ENCODE assay signal across 9 mouse cellular contexts in the genomic region with DNA sequence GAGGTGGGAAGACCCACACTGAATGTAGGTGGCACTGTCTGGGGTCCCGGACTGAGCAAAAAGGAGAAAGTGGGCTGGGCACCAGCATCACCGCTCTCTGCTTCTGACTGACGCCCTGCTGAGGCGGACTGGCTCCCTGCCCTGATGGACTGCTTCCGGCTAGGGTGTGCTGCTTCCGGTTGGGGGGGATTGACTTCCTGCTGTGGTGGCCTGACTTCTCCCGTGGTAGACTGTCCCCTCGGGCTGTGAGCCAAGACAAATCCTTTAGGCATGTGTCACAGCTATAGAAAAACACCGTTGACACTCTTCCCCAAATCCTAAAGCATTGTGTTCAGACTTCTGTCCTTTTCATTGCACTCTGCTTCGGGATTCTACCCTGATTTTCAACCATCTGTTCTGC. TPM values are rescaled to one million over a fixed set of nuclear protein-coding genes. Genes with fewer than 3 reads are reported as not detected.
DNase-seq lines count a peak whose midpoint lies in the region; ATAC-seq lines count a peak whose summit lies in the region.
"Had no signal": no experiment of that assay in that cellular context is flagged by ENCODE, and none has a peak within 500 bp of the region (broad histone marks: within the 10 kb centered on the region; RNA-seq: fewer than 3 reads in every experiment).

No protein-coding gene starts in this region.

- no peak overlapping the region for H3K4me3 ChIP-seq in liver, embryonic 15.5 days (replicated peaks)
- H3K4me3 ChIP-seq in liver, embryonic 12.5 days: no peak overlapping the region
- no peak overlapping the region for H3K4me3 ChIP-seq in embryonic facial prominence, embryonic 14.5 days (ENCODE audit: low read depth, low read length)
- H3K4me3 ChIP-seq in forebrain, embryonic 12.5 days (replicated peaks): no peak overlapping the region

- no peak overlapping the region for H3K4me2 ChIP-seq in liver, embryonic 15.5 days
- no peak overlapping the region for H3K4me2 ChIP-seq in liver, embryonic 12.5 days
- no peak overlapping the region for H3K4me2 ChIP-seq in embryonic facial prominence, embryonic 14.5 days (ENCODE audit: low read depth, low read length)
- H3K4me2 ChIP-seq in forebrain, embryonic 12.5 days: no peak overlapping the region

- H3K36me3 ChIP-seq in liver, embryonic 15.5 days (replicated peaks): no peaks in the 10 kb centered on the region
- H3K36me3 ChIP-seq in liver, embryonic 12.5 days: no peaks in the 10 kb centered on the region
- H3K36me3 ChIP-seq in embryonic facial prominence, embryonic 14.5 days (ENCODE audit: control insufficient read depth, insufficient read depth, low read length): no peaks in the 10 kb centered on the region
- no peaks in the 10 kb centered on the region for H3K36me3 ChIP-seq in forebrain, embryonic 12.5 days (replicated peaks)
- H3K36me3 ChIP-seq: G1E had no signal

- H3K9ac ChIP-seq in liver, embryonic 15.5 days: no peak overlapping the region
- no peak overlapping the region for H3K9ac ChIP-seq in liver, embryonic 12.5 days
- H3K9ac ChIP-seq in embryonic facial prominence, embryonic 14.5 days (ENCODE audit: low read depth, low read length): no peak overlapping the region
- H3K9ac ChIP-seq in forebrain, embryonic 12.5 days: no peak overlapping the region

- H3K9me3 ChIP-seq in liver, embryonic 15.5 days (replicated peaks): no peaks in the 10 kb centered on the region
- no peaks in the 10 kb centered on the region for H3K9me3 ChIP-seq in liver, embryonic 12.5 days (replicated peaks)
- 0 out of 2 replicates have a peak, but pooled peaks cover 4% of the 10 kb centered on the region for H3K9me3 ChIP-seq in embryonic facial prominence, embryonic 14.5 days (ENCODE audit: control insufficient read depth, low read length)
- no peaks in the 10 kb centered on the region for H3K9me3 ChIP-seq in forebrain, embryonic 12.5 days

- H3K4me1 ChIP-seq in liver, embryonic 15.5 days (replicated peaks): no peaks in the 10 kb centered on the region
- no peaks in the 10 kb centered on the region for H3K4me1 ChIP-seq in liver, embryonic 12.5 days
- H3K4me1 ChIP-seq in embryonic facial prominence, embryonic 14.5 days (ENCODE audit: control insufficient read depth, insufficient read depth, low read length): peaks cover 8% of the 10 kb centered on the region
- peaks cover 5% of the 10 kb centered on the region for H3K4me1 ChIP-seq in forebrain, embryonic 12.5 days

- peaks cover 7% of the 10 kb centered on the region; the same call in 1 of the 2 replicates for H3K27me3 ChIP-seq in liver, embryonic 15.5 days
- peaks cover 5% of the 10 kb centered on the region for H3K27me3 ChIP-seq in liver, embryonic 12.5 days (replicated peaks)
- H3K27me3 ChIP-seq in embryonic facial prominence, embryonic 14.5 days (replicated peaks; ENCODE audit: control insufficient read depth, insufficient read depth, low read length): no peaks in the 10 kb centered on the region
- H3K27me3 ChIP-seq in forebrain, embryonic 12.5 days: peaks cover 23% of the 10 kb centered on the region

- H3K27ac ChIP-seq in liver, embryonic 15.5 days (replicated peaks): no peak overlapping the region
- no peak overlapping the region for H3K27ac ChIP-seq in liver, embryonic 12.5 days
- no peak overlapping the region for H3K27ac ChIP-seq in embryonic facial prominence, embryonic 14.5 days (replicated peaks; ENCODE audit: low read depth, low read length)
- H3K27ac ChIP-seq in forebrain, embryonic 12.5 days: no peak overlapping the region

- intact Hi-C loops in left cerebral cortex, postnatal 4 days (cut with DNase I): no loop called here

- 27% methylated on average over 10 of the region's 10 CpGs for WGBS in liver, embryonic 15.5 days (ENCODE audit: insufficient replicate concordance)
- 37% methylated on average over 10 of the region's 10 CpGs for WGBS in liver, embryonic 12.5 days (ENCODE audit: insufficient replicate concordance)
- WGBS in embryonic facial prominence, embryonic 14.5 days: 48% methylated on average over 10 of the region's 10 CpGs
- 78% methylated on average over 10 of the region's 10 CpGs for WGBS in forebrain, embryonic 12.5 days

- peak; percentile 40 for DNase-seq in embryonic facial prominence, embryonic 14.5 days (ENCODE audit: low spot score)
- peak; percentile 50 for DNase-seq in kidney, adult 18-20 months
- peak; percentile 64 to 78 for DNase-seq in lung, postnatal 4 days
- DNase-seq in urinary bladder, postnatal 10 days (ENCODE audit: low spot score): no peak
- no peak for DNase-seq in left cerebral cortex, postnatal 4 days

- ATAC-seq in liver, embryonic 15.5 days (ENCODE audit: insufficient read depth): peak; percentile 28; the same call in 1 of the 2 replicates
- no peak for ATAC-seq in liver, embryonic 12.5 days
- no peak for ATAC-seq in embryonic facial prominence, embryonic 14.5 days (ENCODE audit: low read depth)
- ATAC-seq in forebrain, embryonic 12.5 days (ENCODE audit: low FRiP score): no peak

RNA-seq across cellular contexts. Expression of a gene that starts 26.0 kb away (rescaled TPM):
- 3.0 and 3.9 TPM in 2 replicates for polyA plus RNA-seq in liver, embryonic 15.5 days (2015; fragmentation: Nextera tagmentation; extraction: Ambion mirVana)
- polyA plus RNA-seq in liver, embryonic 12.5 days (2016; fragmentation: Nextera tagmentation; extraction: Ambion mirVana): 4.3 and 4.7 TPM in 2 replicates
- polyA plus RNA-seq in embryonic facial prominence, embryonic 14.5 days (2014; fragmentation: Nextera tagmentation; extraction: Ambion mirVana): 18.0 and 19.8 TPM in 2 replicates
- total RNA-seq in left cerebral cortex, postnatal 4 days (2021): 10 to 100 TPM; 15.2 to 15.6 TPM
- 13.5 and 13.7 TPM in 2 replicates for polyA plus RNA-seq in forebrain, embryonic 12.5 days (2016; fragmentation: Nextera tagmentation; extraction: Ambion mirVana)

Comparison
In these comparisons a context has a peak if more than half of its experiments do, and no peak if none do; other contexts are left out.
1. DNase-seq: peak in embryonic facial prominence, embryonic 14.5 days (single experiment), kidney, adult 18-20 months (single experiment) and lung, postnatal 4 days (2 of 2); none in urinary bladder, postnatal 10 days (single experiment) and left cerebral cortex, postnatal 4 days (single experiment).